In the genomic region with DNA sequence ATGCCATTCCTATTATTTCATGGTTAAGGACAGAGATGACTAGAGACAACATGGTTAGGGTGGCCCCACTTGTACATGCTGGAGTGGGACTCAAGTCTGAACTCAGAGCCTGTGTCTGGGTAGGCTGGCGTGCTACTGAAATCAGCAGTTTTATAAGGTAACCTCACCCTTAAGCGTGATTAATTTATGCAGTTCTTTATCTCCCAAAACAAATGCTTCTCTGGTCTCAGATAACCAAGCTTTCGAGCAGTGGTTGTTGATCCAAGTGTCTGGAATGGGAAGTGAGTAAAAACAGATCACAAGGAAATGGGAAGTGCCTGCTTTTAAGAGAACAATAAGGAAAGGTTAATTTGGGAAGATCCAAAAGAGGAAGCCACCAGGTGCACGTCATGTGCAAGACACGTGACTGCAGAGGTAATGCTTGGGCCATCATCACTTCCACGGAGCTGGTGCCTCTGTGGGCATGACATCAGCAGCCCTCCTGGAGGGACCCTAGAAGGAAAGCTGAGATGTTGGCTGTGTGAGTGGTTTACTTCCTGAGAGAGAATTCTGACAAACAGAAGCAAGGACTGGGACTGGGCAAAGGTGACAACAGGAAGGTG, we compare ENCODE assay signal across 32 mouse cellular contexts. TPM values are rescaled to one million over a fixed set of nuclear protein-coding genes. Genes with fewer than 3 reads are reported as not detected.
DNase-seq lines count a peak whose midpoint lies in the region; ATAC-seq and TF ChIP-seq lines count a peak whose summit lies in the region.
"Had no signal": no experiment of that assay in that cellular context is flagged by ENCODE, and none has a peak within 500 bp of the region (broad histone marks: within the 10 kb centered on the region; RNA-seq: fewer than 3 reads in every experiment).

No protein-coding gene starts in this region.

- dilution Hi-C loops in CH12.LX (cut with MboI; ENCODE audit: extremely low pct_ligation_motif_present, extremely low pct_unique_long_range_greater_than_20kb, low sequenced_read_pairs) = no loop called here

- peak; percentile 74 for ATAC-seq in megakaryocyte, adult 5-6 weeks (ENCODE audit: poor library complexity, severe bottlenecking)
- ATAC-seq in liver, postnatal 0 days = no peak
- ATAC-seq: activated CD4-positive, CD25-positive, alpha-beta regulatory T cell, adult 4 months; forebrain, embryonic 14.5 days; intestine, embryonic 16.5 days had no signal

- no peak for TF ChIP-seq POLR2A in kidney, adult 2 months (IDR thresholded peaks at IDR 0.05; ENCODE audit: low read depth, low read length)
- TF ChIP-seq POLR2A in CH12.LX (IDR thresholded peaks at IDR 0.05; ENCODE audit: low read depth, low read length) = no peak

- 34% methylated on average over 6 of the region's 6 CpGs for WGBS in kidney, adult 2 months
- WGBS in liver, postnatal 0 days (ENCODE audit: insufficient replicate concordance) = 23% methylated on average over 6 of the region's 6 CpGs

- peak; percentile 95 for DNase-seq in heart, adult 11 months
- DNase-seq in heart, postnatal 10 days = no peak
- peak; percentile 45 for DNase-seq in kidney, adult 2 months
- DNase-seq in kidney, adult 18-20 months = no peak
- no peak for DNase-seq in CH12.LX (ENCODE audit: extremely low read depth)
- no peak for DNase-seq in liver, postnatal 0 days
- DNase-seq in adrenal gland, adult 2 months = no peak
- DNase-seq: adrenal gland, adult 8-10 months; cerebellum, adult 9-10 months; cerebellum, postnatal 36 days; gastrocnemius, postnatal 36 days; heart, postnatal 4 days; layer of hippocampus, postnatal 36 days; liver, embryonic 13.5 days; lung, embryonic 14.5 days; lung, postnatal 36 days; midbrain, embryonic 14.5 days; right cerebral cortex, postnatal 25 days; thymus, postnatal 14 days had no signal

- H3K4me1 ChIP-seq in kidney, adult 2 months (ENCODE audit: control insufficient read depth, insufficient read depth, low read length) = no peaks in the 10 kb centered on the region
- peaks cover 3 to 13% of the 10 kb centered on the region in 2 experiments; a peak in 3 of 4 replicates for H3K4me1 ChIP-seq in CH12.LX (ENCODE audit: control insufficient read depth in 1 of 2, insufficient read depth in 2 of 2)
- no peaks in the 10 kb centered on the region for H3K4me1 ChIP-seq in liver, postnatal 0 days (ENCODE audit: insufficient read depth)
- H3K4me1 ChIP-seq: embryonic facial prominence, embryonic 12.5 days; heart, embryonic 10.5 days; hindbrain, embryonic 13.5 days; limb, embryonic 10.5 days; limb, embryonic 15.5 days; neural tube, embryonic 15.5 days had no signal

- H3K9me3 ChIP-seq in CH12.LX (replicated peaks; ENCODE audit: low read length) = peaks cover 8% of the 10 kb centered on the region
- H3K9me3 ChIP-seq in liver, postnatal 0 days (ENCODE audit: low read length) = no peaks in the 10 kb centered on the region
- H3K9me3 ChIP-seq: embryonic facial prominence, embryonic 12.5 days; heart, embryonic 10.5 days; hindbrain, embryonic 13.5 days; limb, embryonic 10.5 days; limb, embryonic 15.5 days; liver, embryonic 13.5 days; neural tube, embryonic 15.5 days had no signal

- no peaks in the 10 kb centered on the region for H3K27me3 ChIP-seq in kidney, adult 2 months (replicated peaks; ENCODE audit: control insufficient read depth, insufficient read depth, low read length)
- H3K27me3 ChIP-seq in CH12.LX (replicated peaks) = no peaks in the 10 kb centered on the region
- H3K27me3 ChIP-seq in liver, postnatal 0 days (ENCODE audit: insufficient read depth, low read length) = peaks cover 1% of the 10 kb centered on the region; the same call in 1 of the 2 replicates
- H3K27me3 ChIP-seq: embryonic facial prominence, embryonic 12.5 days; limb, embryonic 15.5 days had no signal

- no peak overlapping the region for H3K4me3 ChIP-seq in kidney, adult 2 months (ENCODE audit: insufficient read depth, low read depth, low read length)
- no peak overlapping the region for H3K4me3 ChIP-seq in CH12.LX (replicated peaks in 1 of 3; ENCODE audit: low read depth in 2 of 3, low read length in 2 of 3, poor library complexity in 1 of 3)
- H3K4me3 ChIP-seq in liver, postnatal 0 days (ENCODE audit: low read depth, low read length) = no peak overlapping the region
- H3K4me3 ChIP-seq: embryonic facial prominence, embryonic 12.5 days; heart, embryonic 10.5 days; hindbrain, embryonic 13.5 days; limb, embryonic 10.5 days; limb, embryonic 15.5 days; liver, embryonic 13.5 days; neural tube, embryonic 15.5 days had no signal

- H3K4me2 ChIP-seq in CH12.LX (ENCODE audit: insufficient read depth, low read depth, poor library complexity, severe bottlenecking) = no peak overlapping the region
- H3K4me2 ChIP-seq in liver, postnatal 0 days (ENCODE audit: low read depth, low read length) = no peak overlapping the region
- H3K4me2 ChIP-seq: embryonic facial prominence, embryonic 12.5 days; hindbrain, embryonic 13.5 days; limb, embryonic 15.5 days; liver, embryonic 13.5 days; lung, embryonic 14.5 days; neural tube, embryonic 15.5 days had no signal

- no peak for TF ChIP-seq RAD21 in CH12.LX (IDR thresholded peaks at IDR 0.05; ENCODE audit: low read depth, low read length)

- TF ChIP-seq CTCF in kidney, adult 2 months (conservative IDR thresholded peaks at IDR 0.05; ENCODE audit: insufficient read depth, insufficient read length, low read depth, low read length) = no peak
- TF ChIP-seq CTCF in CH12.LX (conservative IDR thresholded peaks at IDR 0.05 in 1 of 2, IDR thresholded peaks at IDR 0.05 in 1 of 2; ENCODE audit: low read depth in 2 of 2, low read length in 2 of 2) = no peak
- no peak for TF ChIP-seq CTCF in liver, postnatal 0 days (IDR thresholded peaks at IDR 0.05; ENCODE audit: low read depth)

- in situ Hi-C loops in CH12.LX (cut with MboI; ENCODE audit: low pct_ligation_motif_present, low pct_unique_long_range_greater_than_20kb, low sequenced_read_pairs) = no loop called here

- intact Hi-C loops in heart, postnatal 10 days (cut with DNase I) = loop anchor here (5.0 kb wide), 1 partner anchor 33 kb away; no protein-coding TSS in a partner anchor

- H3K9ac ChIP-seq in CH12.LX (ENCODE audit: insufficient read depth, low read depth) = no peak overlapping the region
- H3K9ac ChIP-seq in liver, postnatal 0 days (replicated peaks) = no peak overlapping the region
- H3K9ac ChIP-seq: embryonic facial prominence, embryonic 12.5 days; hindbrain, embryonic 13.5 days; limb, embryonic 15.5 days; liver, embryonic 13.5 days; lung, embryonic 14.5 days; neural tube, embryonic 15.5 days had no signal

- peak overlapping the region; percentile 59 for H3K27ac ChIP-seq in kidney, adult 2 months (ENCODE audit: insufficient read depth, low read depth, low read length)
- H3K27ac ChIP-seq in CH12.LX (ENCODE audit: insufficient read depth, low read depth) = no peak overlapping the region
- no peak overlapping the region for H3K27ac ChIP-seq in liver, postnatal 0 days (ENCODE audit: low read depth)
- H3K27ac ChIP-seq: embryonic facial prominence, embryonic 12.5 days; heart, embryonic 10.5 days; hindbrain, embryonic 13.5 days; kidney, postnatal 0 days; limb, embryonic 10.5 days; limb, embryonic 15.5 days; liver, embryonic 13.5 days; neural tube, embryonic 15.5 days had no signal

- H3K36me3 ChIP-seq in kidney, adult 2 months (ENCODE audit: control insufficient read depth, insufficient read depth, low read length) = no peaks in the 10 kb centered on the region
- no peaks in the 10 kb centered on the region for H3K36me3 ChIP-seq in CH12.LX (replicated peaks in 1 of 2; ENCODE audit: control insufficient read depth in 1 of 2, insufficient read depth in 1 of 2, low read length in 1 of 2)
- H3K36me3 ChIP-seq in liver, postnatal 0 days (replicated peaks; ENCODE audit: insufficient read depth, low read length) = no peaks in the 10 kb centered on the region
- H3K36me3 ChIP-seq: embryonic facial prominence, embryonic 12.5 days; heart, embryonic 10.5 days; hindbrain, embryonic 13.5 days; limb, embryonic 10.5 days; limb, embryonic 15.5 days; liver, embryonic 13.5 days; neural tube, embryonic 15.5 days had no signal

- H3K79me2 ChIP-seq in CH12.LX (replicated peaks; ENCODE audit: control insufficient read depth, extremely low read depth, insufficient read depth, poor library complexity, severe bottlenecking) = no peaks in the 10 kb centered on the region

- no peak for TF ChIP-seq EP300 in CH12.LX (IDR thresholded peaks at IDR 0.05; ENCODE audit: low read length)
- no peak for TF ChIP-seq EP300 in liver, postnatal 0 days (IDR thresholded peaks at IDR 0.05; ENCODE audit: low read depth)

RNA-seq across cellular contexts. Expression of gene Chac1, which starts 6.4 kb away (rescaled TPM):
- 1 to 10 TPM; 3.5 to 7.5 TPM for total RNA-seq in heart, postnatal 10 days (2021)
- polyA plus RNA-seq in kidney, adult 2 months (2012; rRNA removed) = 2.0 and 2.2 TPM in 2 replicates
- total RNA-seq in CH12.LX (2012; rRNA removed) (47.5 and 95.6 TPM in 2 replicates), CH12.LX (2014; rRNA removed) (47.2 and 49.2 TPM in 2 replicates)
- 33.3 and 33.4 TPM in 2 replicates for polyA plus RNA-seq in CH12.LX (2012; ENCODE audit: insufficient read length, low read depth)
- 0.39 and 1.1 TPM in 2 replicates for total RNA-seq in megakaryocyte, adult 5-6 weeks (2015)
- total RNA-seq in megakaryocyte, adult 5-6 weeks (2017) = 0.51 and 1.3 TPM in 2 replicates
- polyA plus RNA-seq in liver, postnatal 0 days (2015; fragmentation: Nextera tagmentation; extraction: Ambion mirVana) = 0.35 and 0.36 TPM in 2 replicates
- 10 to 100 TPM in 1 of 2 experiments, 1 to 10 TPM in 1; 3.1 to 28.4 TPM for total RNA-seq in adrenal gland, adult 2 months (2021)
- 12.8 and 21.4 TPM in 2 replicates for polyA plus RNA-seq in adrenal gland, adult 2 months (2012; rRNA removed)
- total RNA-seq: monocyte, adult 5-6 weeks had no signal
- polyA plus RNA-seq: activated CD4-positive, CD25-positive, alpha-beta regulatory T cell, adult 4 months had no signal

RNA-seq across cellular contexts. Expression of gene Dll4, which starts 19.1 kb away (rescaled TPM):
- 10 to 100 TPM; 23.8 to 27.9 TPM for total RNA-seq in heart, postnatal 10 days (2021)
- 14.6 and 15.9 TPM in 2 replicates for polyA plus RNA-seq in kidney, adult 2 months (2012; rRNA removed)
- 0.13 TPM in 1 of 2 replicates, not detected in the other for total RNA-seq in CH12.LX (2012; rRNA removed)
- 0.12 TPM in 1 of 2 replicates, not detected in the other for total RNA-seq in CH12.LX (2014; rRNA removed)
- not detected in 2 replicates for polyA plus RNA-seq in CH12.LX (2012; ENCODE audit: insufficient read length, low read depth)
- 0.09 TPM in 1 of 2 replicates, not detected in the other for total RNA-seq in megakaryocyte, adult 5-6 weeks (2015)
- not detected in 2 replicates for total RNA-seq in megakaryocyte, adult 5-6 weeks (2017)
- polyA plus RNA-seq in liver, postnatal 0 days (2015; fragmentation: Nextera tagmentation; extraction: Ambion mirVana) = 1.8 and 1.9 TPM in 2 replicates
- 1 to 10 TPM; 5.8 to 9.8 TPM for total RNA-seq in adrenal gland, adult 2 months (2021)
- 14.9 and 16.0 TPM in 2 replicates for polyA plus RNA-seq in adrenal gland, adult 2 months (2012; rRNA removed)
- total RNA-seq: monocyte, adult 5-6 weeks had no signal
- polyA plus RNA-seq: activated CD4-positive, CD25-positive, alpha-beta regulatory T cell, adult 4 months; C2C12 had no signal

RNA-seq across cellular contexts. Expression of gene Vps18, which starts 56.1 kb away (rescaled TPM):
- total RNA-seq in heart, postnatal 10 days (2021) = 10 to 100 TPM; 13.4 to 13.7 TPM
- polyA plus RNA-seq in kidney, adult 2 months (2012; rRNA removed) = 24.0 and 27.4 TPM in 2 replicates
- total RNA-seq in CH12.LX (2012; rRNA removed) (14.8 and 15.4 TPM in 2 replicates), CH12.LX (2014; rRNA removed) (7.4 and 8.7 TPM in 2 replicates)
- 15.8 and 17.9 TPM in 2 replicates for polyA plus RNA-seq in CH12.LX (2012; ENCODE audit: insufficient read length, low read depth)
- total RNA-seq in megakaryocyte, adult 5-6 weeks (2015) = 8.9 and 9.0 TPM in 2 replicates
- 19.6 and 21.2 TPM in 2 replicates for total RNA-seq in megakaryocyte, adult 5-6 weeks (2017)
- polyA plus RNA-seq in liver, postnatal 0 days (2015; fragmentation: Nextera tagmentation; extraction: Ambion mirVana) = 4.7 TPM in 2 replicates
- 10 to 100 TPM; 21.2 to 22.0 TPM for total RNA-seq in adrenal gland, adult 2 months (2021)
- 27.6 and 30.1 TPM in 2 replicates for polyA plus RNA-seq in adrenal gland, adult 2 months (2012; rRNA removed)

Comparison
In these comparisons a context has a peak if more than half of its experiments do, and no peak if none do; other contexts are left out.
1. DNase-seq: peak in heart, adult 11 months (single experiment) and kidney, adult 2 months (single experiment); none in heart, postnatal 10 days (0 of 2), kidney, adult 18-20 months (single experiment), CH12.LX (single experiment), liver, postnatal 0 days (single experiment) and adrenal gland, adult 2 months (single experiment).
2. RNA of gene Dll4, which starts 19.1 kb away (total RNA-seq): 23.8 to 27.9 TPM in heart, postnatal 10 days and 5.8 to 9.8 TPM in adrenal gland, adult 2 months; 0.12 to 0.13 TPM in CH12.LX and 0.09 TPM in megakaryocyte, adult 5-6 weeks; every median in the first group is over 4 times any median in the second.